Mouse (Mus musculus): ENCODE measurements at regions not wholly inside any gene's neighbourhood (a gene's known extent, or its start where the extent isn't known, plus 50 kb on each side); places are given as distances from the start of the nearest gene placed in this dataset.

- DNase-seq (ENCODE audit: low read depth, low spot score) = no peak
Measured at GRCm38 (mm10) chr2:78804931-78805330, 63.0 kb upstream of the Ube2e3 start.

- DNase-seq (ENCODE audit: low read depth, low spot score) = no peak
Measured at GRCm38 (mm10) chr2:78803543-78803942, 64.4 kb upstream of the Ube2e3 start.

- no peak for DNase-seq (ENCODE audit: low read depth, low spot score)
Measured at GRCm38 (mm10) chr2:78795446-78795845, 72.5 kb upstream of the Ube2e3 start.

GRCm38 (mm10) chr2:78794734-78795133 lies 73.2 kb upstream of the Ube2e3 start:
- no peak for DNase-seq (ENCODE audit: low read depth, low spot score)

GRCm38 (mm10) chr2:78789124-78789523 lies 78.8 kb upstream of the Ube2e3 start:
- no peak for DNase-seq (ENCODE audit: low read depth, low spot score)

- no peak for DNase-seq (ENCODE audit: low read depth, low spot score)
Measured at GRCm38 (mm10) chr2:78788222-78788621, 79.7 kb upstream of the Ube2e3 start.

GRCm38 (mm10) chr2:78779949-78780348 lies 88.0 kb upstream of the Ube2e3 start:
- DNase-seq (ENCODE audit: low read depth, low spot score) = no peak

- DNase-seq (ENCODE audit: low read depth, low spot score) = no peak
Measured at GRCm38 (mm10) chr2:78777589-78777988, 90.3 kb upstream of the Ube2e3 start.

- no peak for DNase-seq (ENCODE audit: low read depth, low spot score)
Measured at GRCm38 (mm10) chr2:78754362-78754761, 113.6 kb upstream of the Ube2e3 start.

GRCm38 (mm10) chr2:78753918-78754317 lies 114.0 kb upstream of the Ube2e3 start:
- DNase-seq (ENCODE audit: low read depth, low spot score) = no peak

- DNase-seq (ENCODE audit: low read depth, low spot score) = no peak
Measured at GRCm38 (mm10) chr2:78730161-78730560, 137.8 kb upstream of the Ube2e3 start.

- DNase-seq (ENCODE audit: low read depth, low spot score) = no peak
Measured at GRCm38 (mm10) chr2:78726060-78726459, 141.9 kb upstream of the Ube2e3 start.

GRCm38 (mm10) chr2:78724416-78724815 lies 143.5 kb upstream of the Ube2e3 start:
- no peak for DNase-seq (ENCODE audit: low read depth, low spot score)

GRCm38 (mm10) chr2:78723423-78723822 lies 144.5 kb upstream of the Ube2e3 start:
- no peak for DNase-seq (ENCODE audit: low read depth, low spot score)

GRCm38 (mm10) chr2:78722739-78723138 lies 145.2 kb upstream of the Ube2e3 start:
- no peak for DNase-seq (ENCODE audit: low read depth, low spot score)

- no peak for DNase-seq (ENCODE audit: low read depth, low spot score)
Measured at GRCm38 (mm10) chr2:78718550-78718949, 149.4 kb upstream of the Ube2e3 start.

- no peak for DNase-seq (ENCODE audit: low read depth, low spot score)
Measured at GRCm38 (mm10) chr2:78716157-78716798, 151.6 kb upstream of the Ube2e3 start.

GRCm38 (mm10) chr2:78694851-78695250 lies 173.1 kb upstream of the Ube2e3 start:
- no peak for DNase-seq (ENCODE audit: low read depth, low spot score)

GRCm38 (mm10) chr2:78656668-78657067 lies 211.3 kb upstream of the Ube2e3 start:
- no peak for DNase-seq (ENCODE audit: low read depth, low spot score)

- no peak for DNase-seq (ENCODE audit: low read depth, low spot score)
Measured at GRCm38 (mm10) chr2:78655156-78655855, 212.6 kb upstream of the Ube2e3 start.

GRCm38 (mm10) chr2:78651549-78651948 lies 216.4 kb upstream of the Ube2e3 start:
- DNase-seq (ENCODE audit: low read depth, low spot score) = no peak

GRCm38 (mm10) chr2:78640361-78640760 lies 227.6 kb upstream of the Ube2e3 start:
- no peak for DNase-seq (ENCODE audit: low read depth, low spot score)

- DNase-seq (ENCODE audit: low read depth, low spot score) = no peak
Measured at GRCm38 (mm10) chr2:78625264-78625663, 242.7 kb upstream of the Ube2e3 start.

All from A20 (cell line).